Mouse (Mus musculus): ENCODE results near the gene Acan.

GRCm38 (mm10) chr7:79058546-79058945 lies 5.3 kb downstream of the Acan start:
- TF ChIP-seq MAX (IDR thresholded peaks at IDR 0.05; ENCODE audit: low read length) (no peak), POLR2A (IDR thresholded peaks at IDR 0.05; ENCODE audit: control insufficient read depth in 1 of 2, insufficient read depth in 1 of 2, low read depth in 1 of 2, low read length in 2 of 2, poor library complexity in 1 of 2) (no peak), CTCF (IDR thresholded peaks at IDR 0.05 in 2 of 3, conservative IDR thresholded peaks at IDR 0.05 in 1 of 3; ENCODE audit: control insufficient read depth in 1 of 3, insufficient read depth in 1 of 3, low read depth in 2 of 3, low read length in 3 of 3, poor library complexity in 1 of 3, severe bottlenecking in 1 of 3) (peak; percentile 26 to 64 (median 55); a peak in 5 of 6 replicates), E2F4 (IDR thresholded peaks at IDR 0.05; ENCODE audit: borderline replicate concordance, low read depth, low read length) (no peak), USF1 (IDR thresholded peaks at IDR 0.05; ENCODE audit: low read depth, low read length) (no peak)
